Mouse (Mus musculus) limb, embryonic 14.5 days (tissue): Measurements from ENCODE around the gene Hist2h3b. TPM values are rescaled to one million over a fixed set of nuclear protein-coding genes. Genes with fewer than 3 reads are reported as not detected.

Experiments used
- ATAC-seq: fragments of 200-750 bp; cut with Nextera tagmentation; 2 replicates; pipeline ENCODE4 v1.8.0; 2017; ENCODE audit warnings: low read depth, moderate number of reproducible peaks, moderate TSS enrichment; ENCODE audit not compliant: low FRiP score
- DNase-seq: peaks from one replicate; pipeline ENCODE4 v3.0.0-alpha.2; 2015; ENCODE audit warnings: low spot score
- H3K27ac ChIP-seq: fragments of 300-500 bp; sonication (generic); replicated peaks from 2 replicates; pipeline ENCODE4 v1.5.1; 2014; ENCODE audit warnings: low read depth, mild to moderate bottlenecking, low read length, moderate library complexity, mixed read lengths
- H3K27me3 ChIP-seq: fragments of 300-500 bp; sonication (generic); 2 replicates; pipeline ENCODE4 v1.6.1; 2014; ENCODE audit warnings: low read length, mixed read lengths; ENCODE audit not compliant: control insufficient read depth, insufficient read depth
- H3K36me3 ChIP-seq: fragments of 300-500 bp; sonication (generic); 2 replicates; pipeline ENCODE4 v1.6.1; 2014; ENCODE audit warnings: mild to moderate bottlenecking, low read length, moderate library complexity, mixed read lengths; ENCODE audit not compliant: control insufficient read depth, insufficient read depth
- H3K4me1 ChIP-seq: fragments of 300-500 bp; sonication (generic); 2 replicates; pipeline ENCODE4 v1.6.1; 2014; ENCODE audit warnings: antibody characterized with exemption, low read length, mixed read lengths; ENCODE audit not compliant: control insufficient read depth, insufficient read depth
- H3K4me2 ChIP-seq: fragments of 300-500 bp; sonication (generic); replicated peaks from 2 replicates; pipeline ENCODE4 v1.6.1; 2014; ENCODE audit warnings: low read depth, mild to moderate bottlenecking, low read length, moderate library complexity; ENCODE audit not compliant: severe bottlenecking
- H3K4me3 ChIP-seq: fragments of 300-500 bp; sonication (generic); replicated peaks from 2 replicates; pipeline ENCODE4 v1.5.1; 2014; ENCODE audit warnings: low read length
- H3K9ac ChIP-seq: fragments of 300-500 bp; sonication (generic); 2 replicates; pipeline ENCODE4 v1.6.1; 2014; ENCODE audit warnings: mild to moderate bottlenecking, low read depth, low read length, moderate library complexity; ENCODE audit not compliant: severe bottlenecking
- H3K9me3 ChIP-seq: fragments of 300-500 bp; sonication (generic); 2 replicates; pipeline ENCODE4 v1.6.1; 2016; ENCODE audit warnings: low read length; ENCODE audit not compliant: control insufficient read depth
- POLR2A ChIP-seq: fragments of 200-500 bp; IDR thresholded peaks from 2 replicates; pipeline ENCODE4 v1.8.0; 2012; ENCODE audit warnings: inconsistent platforms, mild to moderate bottlenecking, moderate library complexity, borderline replicate concordance; ENCODE audit not compliant: insufficient read depth, insufficient read length; ENCODE audit errors: extremely low read depth
- WGBS: fragments of 180-500 bp; shearing (Covaris S2); extraction: QIAGEN DNeasy Blood & Tissue Kit; methylation state at CpG from one replicate; pipeline ENCODE4 v1.1.7; 2014; 5-methylcytosine and 5-hydroxymethylcytosine counted together
- polyA plus RNA-seq, 2 experiments: library from polyadenylated mRNA; depleted of rRNA in 1 of 2; stranded (reverse) in 1 of 2; unstranded in 1 of 2; fragments of >200 nt; fragmentation: Nextera tagmentation in 1 of 2; extraction: Ambion mirVana in 1 of 2; gene quantifications; 2 replicates each; pipeline versions ENCODE4 v1.2.1 to v1.2.3; 2012 to 2014

The Hist2h3b gene
- polyA plus RNA-seq, 2 experiments: 63.1 to 85.3 TPM

- Histone ChIP-seq H3K4me3 (no peak overlapping the region), H3K36me3 (no peaks in the 10 kb centered on the region), H3K27me3 (no peaks in the 10 kb centered on the region), H3K27ac (no peak overlapping the region), H3K4me1 (peaks cover 9% of the 10 kb centered on the region; the same call in 1 of the 2 replicates), H3K9me3 (no peaks in the 10 kb centered on the region), H3K4me2 (no peak overlapping the region), H3K9ac (no peak overlapping the region)
- no peak for ATAC-seq
- peak; percentile 40 for DNase-seq
- no peak for TF ChIP-seq POLR2A
- WGBS: 36% methylated on average over 10 of the region's 10 CpGs
These were observed 13.6 kb upstream of the Hist2h3b start for GRCm38 (mm10) chr3:96254683-96255355.

- no peak for DNase-seq
- WGBS: 57% methylated on average over 5 of the region's 5 CpGs
These were observed 12.4 kb upstream of the Hist2h3b start for GRCm38 (mm10) chr3:96255926-96256593.

GRCm38 (mm10) chr3:96257190-96257589 is 11.3 kb upstream of the Hist2h3b start:
- TF ChIP-seq POLR2A: no peak
- 45% methylated on average over 3 of the region's 3 CpGs for WGBS
- Histone ChIP-seq H3K27ac (0 out of 2 replicates have a peak overlapping the region, but pooled peaks have one; percentile 33), H3K27me3 (no peaks in the 10 kb centered on the region), H3K4me2 (no peak overlapping the region), H3K9ac (no peak overlapping the region), H3K9me3 (no peaks in the 10 kb centered on the region), H3K4me3 (no peak overlapping the region), H3K4me1 (peaks cover 12% of the 10 kb centered on the region), H3K36me3 (no peaks in the 10 kb centered on the region)
- DNase-seq: no peak
- no peak for ATAC-seq

More at GRCm38 (mm10) chr3:96255926-96256593, 12.4 kb upstream of the Hist2h3b start:
- H3K9ac ChIP-seq: no peak overlapping the region
- H3K4me2 ChIP-seq: no peak overlapping the region
- no peaks in the 10 kb centered on the region for H3K9me3 ChIP-seq
- no peak overlapping the region for H3K27ac ChIP-seq
- H3K36me3 ChIP-seq: no peaks in the 10 kb centered on the region
- peaks cover 5% of the 10 kb centered on the region; the same call in 1 of the 2 replicates for H3K4me1 ChIP-seq
- no peak for ATAC-seq
- no peaks in the 10 kb centered on the region for H3K27me3 ChIP-seq
- TF ChIP-seq POLR2A: no peak
- H3K4me3 ChIP-seq: no peak overlapping the region

GRCm38 (mm10) chr3:96260220-96260619 is 8.2 kb upstream of the Hist2h3b start:
- WGBS: 88% methylated on average over 5 of the region's 5 CpGs
- no peak for TF ChIP-seq POLR2A
- no peak overlapping the region for H3K4me2 ChIP-seq
- H3K9me3 ChIP-seq: no peaks in the 10 kb centered on the region
- H3K4me1 ChIP-seq: peaks cover 22% of the 10 kb centered on the region
- no peak for ATAC-seq
- H3K27ac ChIP-seq: no peak overlapping the region
- no peaks in the 10 kb centered on the region for H3K36me3 ChIP-seq
- H3K9ac ChIP-seq: no peak overlapping the region
- DNase-seq: no peak
- H3K27me3 ChIP-seq: no peaks in the 10 kb centered on the region
- H3K4me3 ChIP-seq: no peak overlapping the region

GRCm38 (mm10) chr3:96261623-96262022 is 6.8 kb upstream of the Hist2h3b start:
- WGBS: 49% methylated on average over 3 of the region's 3 CpGs
- H3K4me3 ChIP-seq: peak overlapping the region; percentile 60; the same call in 1 of the 2 replicates
- H3K9ac ChIP-seq: peak overlapping the region; percentile 72; the same call in 1 of the 2 replicates
- H3K27ac ChIP-seq: peak overlapping the region; percentile 98; the same call in 1 of the 2 replicates
- peaks cover 17% of the 10 kb centered on the region for H3K4me1 ChIP-seq
- H3K4me2 ChIP-seq: peak overlapping the region; percentile 78
- H3K9me3 ChIP-seq: no peaks in the 10 kb centered on the region
- no peak for ATAC-seq
- no peaks in the 10 kb centered on the region for H3K36me3 ChIP-seq
- H3K27me3 ChIP-seq: no peaks in the 10 kb centered on the region
- no peak for DNase-seq
- TF ChIP-seq POLR2A: no peak
